Mouse (Mus musculus) right cerebral cortex, postnatal 14 days (tissue): ENCODE results near the gene Eif5.

ENCODE experiments used
- DNase-seq: peaks from one replicate; pipeline ENCODE4 v3.0.0; 2022

Gene Eif5

DNA sequence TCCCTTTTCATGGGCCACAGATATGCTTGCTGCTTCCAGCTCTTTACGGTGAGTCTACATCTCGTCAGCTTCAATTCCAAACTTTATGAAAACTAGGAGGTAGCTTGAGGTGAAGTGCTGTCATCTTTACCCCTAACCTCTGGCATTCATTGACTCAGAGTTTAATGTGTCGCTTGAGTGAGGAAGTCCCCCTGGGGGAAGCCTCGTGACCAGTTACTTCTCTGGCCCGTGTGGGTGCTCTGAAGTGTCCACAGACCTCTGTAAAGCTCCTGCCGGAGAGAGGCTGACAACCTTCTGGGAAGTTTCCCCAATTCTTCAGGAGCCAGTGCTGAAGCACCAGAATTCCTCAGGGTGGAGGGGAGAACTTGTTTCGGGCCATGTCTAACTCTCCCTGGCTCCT is 34.6 kb downstream of the Eif5 start:
- DNase-seq, result no peak

DNA sequence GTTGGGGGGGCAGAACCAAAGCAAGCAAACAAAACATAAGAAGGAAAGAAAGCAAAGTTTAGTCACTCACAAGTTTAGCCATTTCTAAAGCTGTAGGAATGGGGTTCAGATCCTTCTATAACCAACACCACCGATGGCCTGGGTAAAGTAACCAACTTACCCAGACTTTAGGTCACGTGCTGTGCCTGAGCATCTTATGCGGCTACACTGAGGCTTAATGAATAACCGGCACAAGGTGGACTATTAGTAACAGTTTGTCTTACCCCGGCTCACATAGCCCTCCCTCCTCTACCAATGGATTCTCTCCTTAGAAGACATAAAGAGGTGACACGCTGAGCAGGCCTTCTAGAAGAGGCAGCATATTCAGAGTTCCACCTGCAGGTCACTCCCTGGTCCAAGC is 35.5 kb downstream of the Eif5 start:
- DNase-seq, result no peak

DNA sequence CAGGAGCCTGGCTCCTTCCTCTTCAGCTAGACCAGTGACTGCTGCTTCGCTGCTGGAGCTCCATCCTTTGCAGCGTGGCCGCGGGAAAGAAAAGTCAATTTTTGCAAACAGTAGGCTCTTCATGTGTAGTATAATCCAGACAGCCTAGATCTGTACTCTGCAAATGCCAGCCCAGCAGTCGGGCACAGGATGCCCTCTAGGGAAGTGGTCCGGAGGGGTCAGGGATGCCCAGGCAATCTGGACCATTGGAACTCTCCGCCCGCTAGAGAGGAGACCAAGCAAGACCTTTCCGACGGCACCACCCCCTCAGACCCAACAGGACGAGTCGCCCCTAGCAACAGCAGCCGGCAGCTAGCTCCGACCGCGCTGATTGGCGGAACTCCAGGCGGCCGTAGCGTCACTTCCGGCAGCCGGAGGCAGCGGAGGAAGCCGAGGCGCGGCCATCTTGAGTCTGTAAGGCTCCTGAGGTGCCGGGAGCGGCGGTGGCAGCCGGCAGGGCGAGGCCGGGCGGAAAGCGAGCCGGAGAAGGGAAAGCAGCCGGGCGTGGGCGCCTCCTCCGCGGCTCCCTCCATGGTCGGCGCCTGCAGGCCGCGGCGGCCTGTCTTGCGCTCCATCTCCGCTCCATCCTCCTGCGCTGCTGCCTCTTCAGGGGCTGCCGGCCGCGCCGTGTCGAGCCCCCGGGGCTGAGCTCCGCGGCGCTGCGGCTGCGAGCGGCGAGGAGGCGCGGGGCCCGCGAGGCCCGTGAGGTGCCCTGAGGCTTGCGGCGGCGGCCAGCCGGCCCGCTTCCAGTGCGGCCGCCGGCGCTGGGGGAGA is 36.5 kb downstream of the Eif5 start, which contains the start of gene Mark3:
Mark3 (plus strand) TSS at position 450 of the 813 bp plus-strand sequence.
- DNase-seq, result peak; percentile 98

DNA sequence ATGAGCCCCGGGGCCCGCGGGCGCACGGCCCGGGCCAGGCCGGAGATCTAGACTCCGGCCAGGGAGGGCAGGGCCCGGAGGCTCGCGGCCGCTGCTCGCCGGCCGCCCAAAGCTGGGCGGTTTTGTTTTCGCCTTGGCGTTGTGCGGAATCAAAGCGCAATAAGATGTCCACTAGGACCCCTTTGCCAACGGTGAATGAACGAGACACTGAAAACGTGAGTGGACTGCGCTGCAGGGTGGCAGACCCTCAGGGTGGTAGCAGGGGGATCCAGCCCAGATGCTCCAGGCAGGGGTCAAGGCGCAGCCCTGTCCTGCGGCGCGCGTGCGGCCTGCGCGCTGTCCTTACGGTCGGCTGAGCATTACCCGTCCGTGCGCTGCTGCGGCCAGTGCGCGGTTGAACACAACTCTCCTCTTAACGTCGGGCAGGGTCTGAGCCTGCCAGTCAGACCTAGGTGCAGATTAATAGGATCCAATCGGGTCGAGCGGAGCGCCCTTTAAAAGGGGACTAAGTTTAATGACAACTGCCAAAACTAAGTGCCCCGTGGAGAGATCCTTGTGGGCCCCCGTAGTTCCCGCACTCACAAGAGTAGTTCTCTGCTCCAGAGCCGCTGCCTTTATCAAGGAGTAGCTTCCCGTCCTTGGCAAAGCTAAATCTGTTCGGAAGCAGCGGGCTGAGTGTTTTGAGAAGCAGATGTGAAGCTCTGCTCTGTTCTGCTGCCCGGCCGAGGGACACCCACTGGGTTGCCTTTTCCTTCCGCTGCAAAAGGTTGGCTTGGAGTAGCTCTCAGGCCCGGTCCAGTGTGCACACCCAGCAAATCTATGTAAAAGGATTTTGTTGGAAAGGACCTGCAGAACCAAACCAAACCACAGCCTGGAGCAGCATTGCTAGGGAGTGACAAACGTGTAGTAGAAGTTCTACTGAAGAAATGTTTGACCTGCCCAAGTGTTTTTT is 37.3 kb downstream of the Eif5 start:
- DNase-seq, result peak; percentile 22

DNA sequence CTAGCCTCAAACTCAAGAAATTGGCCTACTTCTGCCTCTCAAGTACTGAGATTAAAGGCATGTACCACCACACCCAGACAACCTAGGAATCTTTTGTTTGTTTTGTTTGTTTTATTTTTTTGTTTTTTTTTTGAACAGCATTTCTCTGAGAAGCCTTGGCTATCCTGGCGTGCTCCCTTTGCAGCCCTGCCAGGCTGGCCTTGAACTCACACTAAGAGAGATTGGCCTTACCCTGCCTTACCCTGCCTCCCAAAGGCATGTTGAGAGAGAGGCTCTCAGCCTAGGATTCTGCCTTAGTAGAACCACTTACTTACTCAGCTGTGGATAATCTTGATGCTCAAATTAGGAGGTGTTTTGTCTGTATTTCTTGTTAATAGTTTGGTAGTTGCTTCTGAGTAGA is 45.2 kb downstream of the Eif5 start:
- DNase-seq, result no peak

DNA sequence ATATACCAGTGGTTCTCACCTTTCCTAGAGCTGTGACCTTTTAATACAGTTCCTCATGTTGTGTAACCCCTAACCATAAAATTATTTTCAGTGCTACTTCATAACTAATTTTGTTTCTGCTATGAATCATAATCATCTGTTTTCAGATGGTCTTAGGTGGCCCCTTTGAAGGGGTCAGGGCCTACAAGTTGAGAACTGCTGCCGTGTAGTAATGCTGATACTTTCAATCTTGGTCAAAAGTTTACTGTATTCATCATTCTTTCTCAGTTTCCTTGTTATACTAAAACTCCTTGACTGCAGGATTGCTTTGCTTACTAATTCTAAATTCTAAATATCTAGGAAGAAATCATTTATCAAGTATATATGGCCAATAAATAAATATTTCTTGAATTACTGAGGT is 46.6 kb downstream of the Eif5 start:
- no peak for DNase-seq

DNA sequence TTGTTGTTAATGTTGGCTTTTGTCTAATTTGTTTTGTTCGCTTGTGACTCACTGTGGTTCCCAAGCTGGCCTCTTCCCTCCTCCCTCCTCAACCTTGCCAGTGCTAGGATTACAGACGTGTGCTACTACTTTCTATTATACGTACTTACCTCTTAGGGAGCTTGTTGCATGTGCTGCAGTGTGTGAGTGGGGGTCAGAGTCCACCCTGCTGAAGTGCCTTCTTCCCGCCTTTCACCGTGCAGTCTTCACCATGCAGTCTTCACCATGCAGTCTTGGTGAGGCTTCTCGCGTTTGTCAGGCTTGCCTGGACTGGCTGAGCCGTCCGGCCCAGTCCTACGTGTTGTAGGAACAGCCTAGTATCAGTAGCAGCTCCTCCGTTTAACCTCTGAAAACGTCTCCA is 49.4 kb downstream of the Eif5 start:
- DNase-seq, result no peak

DNA sequence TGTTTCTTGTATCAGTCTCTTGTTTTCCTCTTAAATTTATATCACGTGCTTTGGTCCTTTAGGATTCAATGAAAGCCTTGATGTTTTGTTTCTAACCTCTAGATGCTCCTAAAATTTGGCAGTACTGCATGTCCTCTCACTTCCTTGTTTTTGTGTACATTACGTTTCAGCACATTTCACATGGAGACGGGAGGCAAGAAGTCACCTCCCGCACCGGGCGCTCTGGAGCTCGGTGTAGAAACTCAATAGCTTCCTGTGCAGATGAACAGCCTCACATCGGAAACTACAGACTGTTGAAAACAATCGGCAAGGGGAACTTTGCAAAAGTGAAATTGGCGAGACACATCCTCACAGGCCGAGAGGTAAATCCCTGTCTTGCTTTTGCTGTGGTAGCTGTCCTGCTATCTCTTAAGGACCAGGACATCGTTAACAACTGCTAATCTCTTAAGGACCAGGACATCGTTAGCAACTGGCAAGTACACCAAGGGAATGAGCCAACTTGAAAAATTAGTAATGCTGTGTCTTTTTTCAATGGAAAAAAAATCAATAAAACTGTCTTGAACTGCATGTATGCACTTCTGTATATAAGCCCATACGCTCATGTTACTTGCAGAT is 54.7 kb downstream of the Eif5 start:
- no peak for DNase-seq

DNA sequence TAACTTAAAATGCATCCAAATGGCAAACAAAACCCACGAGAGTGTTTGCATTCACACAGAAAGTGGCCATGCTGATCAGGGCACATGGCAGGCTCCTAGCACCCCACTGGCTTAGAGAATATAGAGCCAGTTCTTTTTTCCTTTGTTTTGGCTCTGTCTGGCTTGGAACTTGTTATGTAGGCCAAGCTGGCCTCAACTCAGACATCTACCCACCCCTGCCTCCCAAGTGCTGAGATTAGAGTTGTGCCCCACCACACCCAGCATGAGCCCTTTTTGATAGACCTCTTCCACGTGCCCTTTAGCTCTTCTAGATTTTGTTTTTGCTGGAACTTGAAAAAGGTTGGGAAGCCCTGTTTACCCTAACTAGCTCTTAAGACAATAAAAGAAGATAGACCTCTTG is 56.0 kb downstream of the Eif5 start:
- no peak for DNase-seq
